Mouse (Mus musculus) CD8-positive naive resting alpha-beta T cell, adult 2 months (primary cell): ENCODE measurements around the gene Efna1.

Experiments used
- DNase-seq, 2 experiments: peaks; one replicate each; pipeline ENCODE4 v3.0.0; 2022; ENCODE audit warnings: low read depth in 2 of 2, low spot score in 2 of 2

Gene Efna1

DNA sequence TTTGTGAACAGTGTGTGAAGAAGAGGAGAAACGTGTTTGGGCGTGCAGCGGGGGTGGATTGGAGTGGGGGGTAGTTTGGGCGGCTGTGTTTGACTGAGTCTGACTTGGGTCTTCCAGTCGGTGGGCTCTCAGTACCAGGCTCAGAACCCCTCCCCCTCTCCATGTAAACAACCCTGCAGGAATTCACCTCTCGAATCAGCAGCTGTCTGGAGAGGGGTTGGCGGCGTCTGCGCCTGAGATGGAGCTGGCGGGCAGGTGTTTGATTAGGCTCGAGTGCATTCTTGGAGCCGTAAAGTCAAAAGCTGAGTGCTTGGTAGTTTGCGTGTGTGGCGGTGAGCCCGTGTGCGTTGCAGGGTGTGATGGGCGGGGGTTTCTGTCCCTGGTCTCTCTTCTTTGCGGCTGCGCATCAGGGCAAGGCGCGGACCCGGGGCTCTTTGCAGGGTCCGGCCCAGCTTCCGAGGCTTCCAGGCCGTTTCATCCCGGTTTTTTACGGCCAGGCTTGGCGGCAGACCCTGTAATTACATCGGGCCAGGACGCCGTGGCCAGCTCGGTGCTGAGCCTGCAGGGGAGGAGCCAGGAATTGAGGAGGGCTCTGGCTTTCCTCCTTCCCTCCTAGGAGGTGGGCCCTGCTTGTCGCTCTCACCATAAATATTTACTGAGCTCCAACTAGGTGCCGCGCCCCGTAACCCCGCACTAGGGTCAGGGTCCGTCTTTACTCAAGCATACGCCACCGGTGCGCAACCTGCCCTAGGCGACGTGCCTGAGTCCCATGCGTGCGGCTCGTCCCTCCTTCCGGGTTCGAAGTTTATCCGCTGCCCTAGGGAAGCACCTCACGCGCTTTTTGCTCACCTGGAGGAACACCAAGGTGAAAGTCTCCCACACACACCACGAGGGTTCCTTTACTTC is at the start of gene Efna1:
Gene Efna1, minus strand, starts transcription at position 537 of the 906 bp plus-strand sequence.
- DNase-seq: peak in 1 of 2 experiments; percentile 17

DNA sequence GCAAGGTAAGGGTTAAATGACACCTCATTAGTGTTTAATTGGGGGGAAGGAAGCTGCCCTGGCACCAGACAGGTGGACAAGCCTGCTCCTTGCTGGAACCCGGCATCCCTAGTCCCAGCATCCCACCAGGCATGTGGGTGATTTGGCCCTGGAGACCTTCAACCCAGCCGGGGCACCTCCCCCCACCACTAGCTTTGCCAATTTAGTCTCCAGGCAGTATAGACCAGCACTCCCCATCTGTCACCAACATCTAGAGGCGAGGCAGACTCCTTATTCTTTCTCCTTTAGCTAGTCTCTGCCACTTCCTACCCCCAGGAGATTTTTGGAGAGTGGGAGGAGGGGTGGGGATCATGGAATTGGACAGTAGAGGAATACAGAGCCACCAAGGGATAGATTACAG is 49.4 kb upstream of the Efna1 start:
- no peak for DNase-seq

GRCm38 (mm10) chr3:89328623-89329022 is 47.7 kb upstream of the Efna1 start:
- DNase-seq: no peak

DNA sequence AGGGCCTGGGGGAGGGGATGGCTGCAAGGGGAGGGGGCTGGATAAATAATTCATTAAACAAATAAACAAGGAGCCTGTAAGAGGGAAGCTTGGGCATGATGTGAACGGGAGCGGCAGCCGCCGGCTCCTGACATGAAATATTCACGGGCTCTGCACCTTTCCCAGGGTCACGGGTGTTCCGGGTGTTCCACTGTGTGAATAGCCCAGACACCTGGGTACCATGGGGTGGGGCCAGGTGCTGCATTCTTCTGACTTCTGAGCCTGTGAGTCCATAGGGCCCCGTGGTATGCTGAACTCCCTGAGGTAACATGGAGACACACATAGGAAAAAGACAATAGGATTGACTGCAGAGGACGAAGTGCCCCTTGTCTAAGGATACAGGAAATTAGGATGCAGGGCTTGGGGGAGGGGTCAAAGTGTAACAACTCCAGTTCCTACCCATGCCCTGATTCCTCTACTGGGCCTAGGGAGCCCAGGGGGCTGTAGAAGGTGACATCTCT is 46.5 kb upstream of the Efna1 start:
- DNase-seq: no peak

GRCm38 (mm10) chr3:89325882-89326281 is 44.9 kb upstream of the Efna1 start:
- DNase-seq: no peak

DNA sequence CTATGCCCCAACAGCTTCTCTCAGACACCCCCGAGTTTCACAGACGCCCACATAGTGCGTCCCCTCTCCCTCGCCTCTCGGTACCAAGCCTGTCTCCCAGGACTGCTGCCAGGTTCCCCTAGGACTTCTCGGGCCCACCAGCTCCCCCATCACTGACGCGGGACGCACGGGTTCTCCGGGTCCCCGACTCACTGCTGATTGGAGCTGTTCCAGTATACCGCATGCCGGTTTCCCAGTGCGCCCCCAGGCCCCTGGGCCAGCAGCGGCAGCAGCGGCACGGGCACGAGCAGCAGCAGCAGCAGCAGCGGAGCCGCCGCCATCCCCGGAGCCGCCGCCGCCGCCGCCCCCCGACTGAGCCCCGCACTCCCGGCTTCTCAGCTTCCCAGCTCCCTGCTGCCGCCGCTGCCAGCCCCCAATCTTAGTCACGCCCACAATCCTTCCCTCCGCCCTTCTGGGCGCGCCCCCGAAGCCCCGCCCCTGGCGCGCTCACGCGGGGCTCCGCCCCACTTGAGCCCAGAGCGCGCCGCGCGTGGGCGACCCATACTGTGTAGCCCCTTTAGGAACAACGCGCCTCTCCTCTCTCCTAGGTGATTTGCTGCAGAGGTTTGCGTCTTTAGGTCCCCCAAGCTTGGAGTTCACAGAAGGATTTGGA is 41.7 kb upstream of the Efna1 start, which contains the start of gene Efna3:
Gene Efna3, minus strand, starts transcription at position 452 of the 652 bp plus-strand sequence.
- DNase-seq: no peak

GRCm38 (mm10) chr3:89322131-89322500 is 41.2 kb upstream of the Efna1 start:
- DNase-seq: no peak

DNA sequence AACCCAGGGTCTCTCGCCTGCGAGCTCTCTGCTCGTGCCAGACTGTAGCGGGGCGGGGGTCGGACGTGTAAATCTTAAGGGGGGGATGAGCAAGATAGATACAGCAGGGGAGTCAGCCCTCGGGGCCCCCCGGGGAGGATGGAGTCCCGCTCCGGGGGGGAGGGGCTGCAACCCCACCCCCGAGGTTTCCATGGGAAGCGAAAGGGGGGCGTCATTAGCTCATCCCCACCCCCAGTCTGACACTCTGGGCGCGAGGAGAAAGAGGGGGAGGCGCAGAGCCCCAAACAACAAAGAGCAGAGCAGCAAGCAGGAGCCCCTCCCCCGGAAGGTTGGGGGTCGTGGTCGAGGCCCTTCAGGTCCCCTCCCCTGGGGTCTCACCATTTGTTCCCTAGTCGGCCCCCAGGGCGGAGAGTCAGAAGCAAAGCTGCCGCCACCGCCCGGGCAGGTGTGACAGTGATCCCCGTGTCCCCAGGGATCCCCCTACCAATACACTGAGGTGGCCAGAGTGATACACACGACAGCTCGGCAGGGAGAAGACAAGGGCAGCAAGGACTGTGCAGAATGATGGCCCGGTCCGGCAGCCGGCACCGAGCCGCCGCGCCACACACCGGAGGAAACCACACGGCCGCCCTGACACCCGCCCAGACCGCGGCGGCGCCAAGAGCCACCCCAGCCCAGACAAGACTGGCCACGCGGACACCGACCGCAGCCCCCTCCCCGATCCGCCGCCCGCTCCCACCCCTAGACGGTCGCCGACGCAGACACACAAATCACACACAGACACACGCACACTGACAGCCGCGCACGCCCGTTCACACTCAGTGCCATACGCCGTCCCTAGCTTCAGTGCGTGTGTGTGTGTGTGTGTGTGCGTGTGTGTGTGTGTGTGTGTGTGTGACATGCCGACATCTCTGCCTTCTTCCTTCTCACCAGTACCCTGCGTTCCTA is 40.5 kb upstream of the Efna1 start:
- DNase-seq: peak in 1 of 2 experiments; percentile 44

GRCm38 (mm10) chr3:89320581-89321182 is 39.7 kb upstream of the Efna1 start:
- no peak for DNase-seq

DNA sequence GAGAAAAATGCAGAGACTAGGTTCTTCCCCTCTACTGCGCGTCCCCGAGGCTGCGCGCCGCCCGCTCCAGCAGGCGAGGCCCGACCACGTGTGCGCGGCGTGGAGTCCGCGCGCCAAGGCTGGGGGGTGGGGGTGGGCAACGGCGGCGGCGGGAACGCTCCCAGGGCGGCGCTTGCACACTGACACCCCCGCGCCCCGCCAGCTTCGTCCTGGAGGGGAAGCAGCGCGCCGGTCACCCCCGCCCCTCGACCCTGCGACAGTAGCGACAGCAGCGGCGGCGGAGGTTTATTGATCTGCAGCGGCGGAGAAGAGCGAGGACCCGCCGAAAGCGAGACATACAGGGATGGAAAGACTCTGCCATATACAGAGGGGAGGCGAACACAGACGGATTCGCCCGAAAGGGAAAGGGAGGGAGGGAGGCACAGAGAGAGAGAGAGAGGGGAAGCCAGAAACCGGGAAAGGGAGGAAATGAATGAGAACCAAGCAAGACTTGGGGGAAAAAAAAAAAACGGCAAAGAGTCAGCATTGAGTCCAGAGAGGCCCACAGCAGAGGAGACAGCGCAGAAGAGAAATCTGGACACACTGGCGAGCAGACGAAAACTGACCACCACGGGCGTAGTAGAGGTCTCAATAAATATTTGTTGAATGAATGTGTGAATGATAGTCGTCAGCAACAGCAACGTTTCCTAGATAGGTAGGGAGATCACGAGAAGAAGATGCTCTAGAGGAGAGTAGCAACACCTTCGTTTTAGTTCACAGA is 38.8 kb upstream of the Efna1 start:
- no peak for DNase-seq

DNA sequence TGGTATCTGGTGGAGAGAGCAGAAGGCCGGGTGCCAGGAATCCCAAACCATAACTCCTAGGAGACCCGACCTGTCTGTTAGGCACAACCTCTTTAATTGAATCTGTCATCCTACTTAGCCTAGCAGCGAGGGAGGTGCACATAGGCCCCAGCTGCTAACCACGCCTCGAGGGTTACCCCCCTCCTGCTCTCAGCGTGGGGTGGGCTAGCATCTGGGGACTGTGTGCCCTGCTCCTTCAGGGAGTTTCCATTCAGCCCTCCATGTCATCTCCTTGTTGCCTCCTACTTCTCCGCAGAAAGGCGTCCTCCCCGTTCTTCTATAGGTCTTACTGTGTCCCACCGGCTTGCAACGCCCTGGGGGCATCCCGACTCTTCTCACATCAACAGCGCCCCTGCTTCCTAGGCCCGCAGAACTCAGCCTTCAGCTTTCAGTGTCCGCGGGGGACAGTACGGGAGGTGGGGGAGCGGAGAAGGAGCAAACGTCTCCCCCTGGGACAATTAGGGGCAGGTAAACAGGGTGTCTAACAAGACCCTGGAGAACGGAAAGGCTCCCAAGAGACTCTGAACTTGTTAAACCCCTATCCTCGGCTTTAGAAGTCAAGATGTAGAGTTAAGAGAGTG is 38.1 kb upstream of the Efna1 start:
- no peak for DNase-seq

DNA sequence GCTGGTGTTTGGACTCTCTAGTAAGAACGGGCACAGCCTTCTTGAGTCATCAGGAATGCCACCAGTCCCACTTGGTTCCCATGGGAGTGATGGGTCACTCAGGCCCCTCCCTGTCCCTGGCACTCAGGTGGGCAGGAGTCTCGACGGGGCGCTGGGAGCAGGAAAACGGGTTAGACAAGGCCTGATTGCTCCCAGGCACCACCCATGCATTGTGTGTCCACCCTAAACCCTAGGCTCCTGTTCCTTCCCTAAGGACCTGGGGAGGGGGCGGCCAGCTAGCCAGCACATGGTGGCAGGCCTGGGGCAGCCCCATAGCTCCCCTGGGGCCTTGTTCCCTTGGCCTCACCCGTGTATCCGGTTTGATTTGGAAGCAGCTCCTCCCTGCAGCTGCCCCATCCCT is 37.4 kb upstream of the Efna1 start:
- no peak for DNase-seq

GRCm38 (mm10) chr3:89317246-89317645 is 36.3 kb upstream of the Efna1 start:
- no peak for DNase-seq

- peak in 1 of 2 experiments; percentile 62 for DNase-seq
These were observed 35.9 kb upstream of the Efna1 start for GRCm38 (mm10) chr3:89316833-89317232.

GRCm38 (mm10) chr3:89315930-89316831 is 35.2 kb upstream of the Efna1 start:
- no peak for DNase-seq

DNA sequence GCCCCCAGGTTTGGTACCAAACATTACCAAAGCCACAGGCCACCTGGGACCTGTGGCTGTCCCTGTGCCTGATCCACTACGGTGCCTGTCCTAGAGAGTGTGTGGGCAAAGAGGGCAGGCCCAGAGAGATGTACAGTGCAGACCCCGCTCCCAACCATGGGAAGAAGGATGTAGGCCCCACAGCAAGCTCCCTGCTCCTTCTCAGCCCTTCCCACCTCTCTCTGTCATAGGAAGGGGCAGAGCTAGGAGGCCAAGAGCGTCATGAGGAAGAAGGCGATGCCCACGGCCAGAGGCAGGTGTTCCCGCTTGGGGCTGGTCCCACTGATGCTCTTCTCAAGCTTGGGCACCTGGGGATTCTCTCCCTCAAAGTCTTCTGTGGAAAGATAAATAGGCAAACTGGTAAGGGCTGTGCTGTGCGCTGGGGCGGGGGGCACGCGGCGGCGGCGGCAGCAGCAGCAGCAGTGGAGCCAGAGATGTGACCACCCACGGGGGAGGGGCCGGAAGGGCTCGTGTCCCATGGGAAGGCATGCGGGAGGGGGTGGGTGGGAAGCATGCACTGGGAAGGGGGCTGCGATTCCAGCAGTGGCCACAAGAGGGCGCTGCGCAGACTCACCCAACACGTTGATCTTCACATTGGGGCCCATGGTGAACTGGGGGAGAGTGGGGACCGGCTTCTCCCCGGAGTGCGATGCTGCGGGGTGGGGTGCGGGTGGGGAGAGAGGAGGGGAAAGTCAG is 34.4 kb upstream of the Efna1 start:
- DNase-seq: peak; percentile 55 to 66

GRCm38 (mm10) chr3:89314791-89315190 is 33.8 kb upstream of the Efna1 start:
- DNase-seq: no peak

- no peak for DNase-seq
These were observed 33.4 kb upstream of the Efna1 start for GRCm38 (mm10) chr3:89314340-89314739.
